Mouse (Mus musculus) urinary bladder, postnatal 36 days (tissue): ENCODE data around the gene Hira.
"Not testable (repeated sequence)": the region's sequence is repeated elsewhere in the genome, so short reads cannot be mapped to it uniquely, and the experiment has no call there.

Experiments
- DNase-seq, 2 experiments: peaks; one replicate each; pipeline ENCODE4 v3.0.0; 2022; ENCODE audit warnings: low spot score in 2 of 2, mixed read lengths in 1 of 2

The Hira gene

GRCm38 (mm10) chr16:18921771-18922170 lies 44.9 kb downstream of the Hira start:
- DNase-seq: no peak

- DNase-seq: no peak
Measured at GRCm38 (mm10) chr16:18927963-18928362, 51.1 kb downstream of the Hira start.

DNA sequence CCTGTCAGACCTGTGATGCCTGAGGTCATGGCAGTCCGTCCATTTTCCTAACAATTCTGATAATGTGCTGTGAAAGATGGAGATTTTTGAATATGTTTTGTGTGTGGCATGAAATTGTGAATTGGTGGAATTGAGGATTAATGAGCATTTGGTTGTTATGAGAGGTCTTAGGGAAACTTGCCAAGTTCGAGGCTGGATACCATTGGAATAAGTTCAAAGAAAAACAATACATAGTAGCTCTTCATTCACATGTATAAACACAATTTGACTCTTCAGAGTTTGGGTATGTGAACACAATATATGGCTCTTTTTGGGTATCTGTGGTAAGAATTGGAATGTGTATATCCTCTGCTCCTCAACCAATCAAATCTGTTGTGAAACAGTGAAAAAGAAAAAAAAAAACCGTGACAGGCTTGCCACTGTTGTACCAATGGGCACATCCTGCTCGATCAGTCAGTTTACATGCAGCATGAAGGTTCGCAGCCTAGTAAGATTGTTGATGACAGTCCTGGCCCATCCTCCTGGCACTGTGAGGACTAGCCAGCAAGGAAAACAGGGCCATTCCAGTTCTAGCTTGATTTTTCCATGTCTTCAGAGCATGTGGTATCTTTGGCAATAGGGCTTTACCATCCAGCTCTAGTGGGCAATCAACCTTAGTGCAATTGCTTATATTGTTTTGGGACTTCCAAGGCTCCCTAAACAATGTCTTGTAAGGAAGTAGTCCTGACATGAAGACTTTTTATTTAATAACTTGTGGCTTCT lies 61.7 kb downstream of the Hira start:
- no peak for DNase-seq

DNA sequence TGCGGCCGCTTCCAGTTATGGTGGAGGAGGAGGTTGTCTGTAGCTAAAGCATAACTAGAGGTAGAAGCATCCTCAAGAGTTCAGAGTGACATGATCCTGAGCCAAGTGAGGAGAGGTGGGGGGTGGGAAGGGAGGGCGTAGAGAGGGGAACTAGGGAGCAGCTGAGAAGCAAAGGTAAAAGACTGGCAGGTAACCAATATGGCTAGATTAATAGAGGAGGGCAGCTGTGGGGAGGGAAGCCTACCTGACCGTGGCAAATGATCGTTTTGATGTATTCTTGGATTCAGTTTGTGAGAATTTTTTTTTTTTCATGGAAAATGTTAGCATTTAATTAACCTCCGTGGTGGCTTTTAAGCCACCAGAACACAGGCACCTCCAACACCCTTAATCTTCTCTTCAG lies 67.1 kb downstream of the Hira start:
- DNase-seq: no peak

- no peak for DNase-seq
Measured at GRCm38 (mm10) chr16:18948941-18949340, 72.1 kb downstream of the Hira start.

DNA sequence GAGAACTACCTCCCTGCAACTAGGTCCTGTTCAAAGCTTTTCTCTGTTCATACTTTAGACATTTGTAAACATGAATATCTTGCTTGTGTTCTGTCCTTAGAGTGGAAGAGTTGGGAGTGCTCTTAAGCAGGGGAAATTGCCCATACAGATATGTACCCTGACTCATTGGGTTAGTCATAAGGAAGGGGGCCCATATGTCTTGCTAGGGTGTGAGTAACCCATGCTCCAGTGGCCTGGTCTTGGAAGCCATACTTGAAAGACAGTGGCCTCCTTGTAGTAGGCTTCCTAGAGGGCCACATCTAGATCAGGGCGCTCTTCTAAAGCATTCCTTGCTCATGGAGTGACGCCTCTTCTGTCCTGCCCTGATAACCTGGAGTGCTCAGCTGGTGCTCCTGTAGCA lies 73.5 kb downstream of the Hira start:
- no peak for DNase-seq

- DNase-seq: no peak
Measured at GRCm38 (mm10) chr16:18952813-18953212, 76.0 kb downstream of the Hira start.

DNA sequence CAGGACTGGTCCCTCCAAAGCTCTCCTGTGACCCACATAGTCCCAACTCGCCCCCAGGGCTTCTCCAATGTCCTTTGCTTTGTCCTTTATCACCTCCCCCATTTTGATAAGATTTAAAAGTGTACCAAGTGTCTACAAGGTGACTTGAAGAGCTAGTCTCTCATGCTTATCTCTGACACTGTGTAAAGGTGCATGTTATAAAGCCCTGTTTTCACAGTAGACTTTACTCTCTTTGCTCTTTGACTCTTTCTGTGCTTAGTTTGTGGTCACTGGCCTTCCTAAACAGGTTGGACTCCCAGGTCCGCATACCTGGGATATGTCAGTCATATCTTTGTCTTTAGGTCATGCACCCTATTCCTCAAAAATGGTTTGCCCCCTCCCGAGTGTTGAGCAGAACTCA lies 78.2 kb downstream of the Hira start:
- no peak for DNase-seq

DNA sequence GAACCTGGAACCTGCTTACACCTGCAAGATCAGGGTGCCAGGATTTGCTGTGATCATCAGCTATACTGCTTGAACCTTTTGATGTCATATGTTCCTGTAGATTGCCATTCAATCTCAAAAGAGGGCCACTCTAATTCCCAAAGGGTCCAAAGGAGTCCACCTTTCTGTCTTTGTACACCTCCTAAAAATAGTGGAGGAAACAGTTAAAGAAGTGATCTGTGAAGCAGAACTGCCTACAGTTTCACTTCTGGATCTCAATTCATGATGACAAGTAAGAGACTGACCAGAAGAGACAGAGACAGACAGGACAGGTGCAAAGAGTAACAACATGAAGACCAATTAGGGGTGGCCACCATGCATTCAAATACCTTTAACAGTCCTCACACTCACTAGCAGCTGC lies 86.6 kb downstream of the Hira start:
- DNase-seq: no peak

DNA sequence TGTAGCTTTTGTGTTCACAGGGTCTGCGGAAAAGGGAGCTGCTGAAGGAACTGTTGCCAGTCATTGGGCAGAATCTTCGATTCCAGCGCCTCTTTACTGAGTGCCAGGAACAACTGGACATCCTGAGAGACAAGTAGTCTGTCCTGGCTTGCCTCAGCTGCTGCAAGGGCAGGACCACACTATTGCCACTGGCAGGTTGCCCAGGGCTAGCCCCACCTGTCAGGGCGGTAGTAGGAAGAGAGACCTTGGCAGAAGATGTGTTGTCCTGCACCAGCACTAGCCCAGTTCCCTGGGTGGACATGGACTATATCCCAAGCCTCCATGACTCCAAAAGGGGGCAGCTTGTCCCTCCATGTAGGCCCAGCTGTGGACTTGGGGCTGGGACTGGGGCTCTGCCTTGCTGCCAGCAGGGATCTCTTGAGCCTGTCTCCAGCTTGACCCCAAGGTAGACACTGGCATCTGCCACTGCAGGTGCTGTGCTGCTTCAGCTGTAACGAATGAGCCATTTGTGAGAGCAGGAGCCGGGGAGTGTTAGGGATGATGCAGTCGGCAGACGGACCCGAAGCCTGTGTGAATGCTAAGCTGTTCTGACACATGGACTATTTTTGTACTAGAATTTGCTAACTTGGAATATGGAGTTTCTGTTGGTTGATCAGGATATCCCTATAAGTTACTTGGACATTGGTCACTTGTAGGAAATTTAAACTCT lies 92.7 kb downstream of the Hira start:
- DNase-seq: no peak

GRCm38 (mm10) chr16:18970837-18971236 lies 94.0 kb downstream of the Hira start:
- no peak for DNase-seq

- DNase-seq: not testable (repeated sequence)
Measured at GRCm38 (mm10) chr16:18975665-18976064, 98.8 kb downstream of the Hira start.

DNA sequence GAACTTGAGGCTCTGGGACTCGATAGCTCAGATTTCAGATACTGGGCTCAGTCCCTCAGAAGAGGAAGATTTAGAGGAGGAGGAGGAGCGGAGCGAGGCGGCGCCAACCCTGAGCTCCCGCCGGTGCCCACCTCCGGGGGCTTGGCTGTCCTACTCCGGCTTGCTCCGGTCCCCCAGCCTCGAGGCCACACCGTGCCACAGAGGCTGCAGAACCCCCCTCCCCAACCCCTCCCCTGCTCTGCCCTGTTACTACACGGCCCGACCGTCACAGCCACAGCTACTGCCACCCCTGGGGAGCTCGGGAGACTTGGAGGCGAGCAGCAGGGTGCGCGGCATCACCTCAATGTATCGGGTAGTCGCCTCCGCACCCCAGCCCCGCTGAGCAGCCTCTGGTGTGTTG lies 99.5 kb downstream of the Hira start:
- DNase-seq: no peak

DNA sequence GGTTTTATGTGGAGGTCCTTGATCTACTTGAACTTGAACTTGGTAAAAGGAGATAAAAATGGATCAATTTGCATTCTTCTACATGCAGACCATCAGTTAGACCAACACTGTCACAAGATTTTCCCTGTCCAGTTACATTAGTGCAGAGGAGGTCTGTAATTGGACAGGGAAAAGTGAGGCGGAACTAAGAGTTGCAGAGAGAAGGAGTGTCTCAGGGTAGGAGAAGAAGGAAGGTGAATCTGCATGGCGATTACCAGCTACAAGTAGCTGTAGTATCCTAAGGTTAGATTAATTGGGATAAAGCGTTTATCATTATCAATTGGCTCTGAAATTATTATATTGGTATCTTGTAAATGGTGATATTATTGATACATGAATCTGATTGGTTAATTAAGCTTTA lies 109.5 kb downstream of the Hira start:
- no peak for DNase-seq

DNA sequence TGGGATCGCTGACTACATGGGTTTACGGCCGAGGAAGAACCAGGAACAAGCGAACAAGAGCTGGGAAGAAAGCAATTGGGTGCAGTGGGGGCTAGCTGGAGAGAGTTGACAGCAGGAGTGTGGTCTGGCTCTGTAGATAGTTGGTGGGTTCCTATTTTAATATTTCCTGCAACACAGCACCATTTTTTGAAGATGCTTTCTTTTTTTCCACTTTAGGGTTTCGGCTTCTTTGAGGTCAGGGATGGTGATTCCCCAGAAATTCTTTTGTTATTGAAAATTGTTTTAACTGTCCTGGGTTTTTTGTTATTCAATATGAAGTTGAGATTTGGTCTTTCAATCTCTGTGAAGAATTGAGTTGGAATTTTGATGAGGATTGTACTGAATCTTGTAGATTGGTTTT lies 110.0 kb downstream of the Hira start:
- DNase-seq: no peak

GRCm38 (mm10) chr16:19002610-19003389 lies 126.0 kb downstream of the Hira start:
- not testable (repeated sequence) for DNase-seq

DNA sequence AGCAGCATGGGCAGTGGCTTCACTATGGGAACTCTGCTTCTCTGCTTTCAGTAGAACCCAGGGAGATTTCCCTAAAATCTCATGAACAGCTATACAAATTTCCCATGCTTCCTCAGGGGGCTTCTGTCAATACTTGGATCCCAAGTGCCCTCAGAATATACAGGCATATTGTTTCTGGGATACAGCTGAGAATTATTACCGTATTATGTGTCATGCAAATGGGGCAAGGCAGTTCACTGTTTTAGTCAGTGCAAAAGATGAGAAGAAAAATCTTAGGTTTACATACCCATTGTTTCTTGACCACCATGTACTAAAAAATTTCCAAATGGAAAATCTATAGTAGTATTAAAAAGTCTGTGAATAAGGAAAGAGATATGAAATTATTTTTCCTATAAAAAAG lies 126.9 kb downstream of the Hira start:
- no peak for DNase-seq

- no peak for DNase-seq
Measured at GRCm38 (mm10) chr16:19005298-19005697, 128.5 kb downstream of the Hira start.

DNA sequence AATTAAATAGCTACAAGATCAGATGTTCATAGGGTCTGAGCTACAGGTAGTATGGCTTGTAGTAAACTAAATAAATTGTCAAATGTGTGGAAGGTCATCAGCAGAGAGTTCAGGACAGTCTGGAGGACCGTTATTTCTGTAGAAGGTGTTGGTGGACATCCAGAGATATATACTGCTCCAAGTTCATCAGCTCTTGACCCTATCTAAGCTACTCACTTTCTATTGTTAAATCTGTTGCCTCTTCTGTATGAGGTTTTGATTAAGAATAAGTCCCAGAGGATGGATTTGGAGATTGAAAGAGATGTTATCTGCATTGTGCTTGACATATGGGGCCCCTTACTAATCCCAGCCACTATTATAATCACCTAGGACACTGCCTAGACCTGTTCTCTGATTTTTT lies 129.9 kb downstream of the Hira start:
- no peak for DNase-seq

- DNase-seq: not testable (repeated sequence)
Measured at GRCm38 (mm10) chr16:19007186-19007591, 130.4 kb downstream of the Hira start.

DNA sequence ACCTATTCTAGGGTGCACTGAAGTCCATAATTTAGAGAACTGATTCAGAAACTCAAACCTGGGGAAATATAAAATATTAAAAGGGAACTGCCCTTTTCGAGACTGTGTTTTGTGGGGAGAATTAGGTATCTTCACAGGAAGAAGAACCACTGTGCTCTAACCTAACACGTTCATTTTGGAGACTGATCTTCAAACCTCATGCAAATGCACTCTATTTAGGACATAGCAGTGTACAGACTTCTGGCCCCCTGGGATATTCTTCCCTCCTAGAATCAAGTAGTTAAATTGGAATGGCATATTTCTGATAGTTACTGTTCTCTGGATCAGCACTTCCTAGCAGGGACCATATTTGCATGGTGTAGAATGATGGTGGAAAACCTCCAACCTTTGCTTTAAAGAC lies 133.9 kb downstream of the Hira start:
- no peak for DNase-seq

DNA sequence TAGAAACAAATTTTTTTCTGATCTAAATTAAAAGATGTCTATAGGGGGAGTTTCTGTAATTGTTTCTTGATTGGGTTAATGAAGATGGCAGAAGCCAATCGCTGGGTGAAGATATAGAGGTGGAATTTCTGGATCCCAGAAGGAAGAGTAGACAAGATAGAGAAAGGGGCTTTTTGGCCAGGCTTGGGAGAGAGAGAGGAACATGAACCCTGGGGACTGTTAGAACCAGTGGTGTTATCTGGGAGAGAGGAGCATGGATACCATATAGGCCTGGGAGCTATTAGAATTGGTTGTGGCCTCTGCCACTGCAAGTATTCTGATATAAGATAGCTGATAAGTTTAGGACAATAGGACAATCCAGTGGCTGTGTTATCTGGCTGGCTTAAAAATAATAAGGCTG lies 136.7 kb downstream of the Hira start:
- no peak for DNase-seq

DNA sequence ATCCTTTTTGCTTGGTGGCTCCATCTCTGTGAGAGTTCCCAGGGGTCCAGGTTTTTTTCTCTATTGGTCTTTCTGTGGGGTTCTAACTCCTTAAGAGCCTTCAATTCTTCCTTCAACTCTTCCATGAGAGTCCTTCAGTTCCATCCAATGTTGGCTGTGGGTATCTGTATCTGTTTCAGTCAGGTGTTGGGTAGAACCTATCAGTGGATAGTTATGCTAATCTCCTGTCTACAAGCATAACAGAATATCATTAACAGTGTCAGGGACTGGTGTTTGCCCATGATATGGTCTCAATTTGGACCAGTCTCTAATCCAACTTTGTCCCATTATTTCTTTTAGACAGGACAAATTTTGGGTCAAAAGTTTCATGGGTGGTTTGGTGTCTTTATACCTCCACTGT lies 137.8 kb downstream of the Hira start:
- no peak for DNase-seq
